Mouse (Mus musculus) adipose tissue, adult 10 weeks (tissue): ENCODE data around the gene Gm26727. TPM values are rescaled to one million over a fixed set of nuclear protein-coding genes. Genes with fewer than 3 reads are reported as not detected.

Experiments
- polyA plus RNA-seq: library from polyadenylated mRNA; stranded (reverse); fragments of 350-450 nt; fragmentation: Illumina TruSeq; extraction: RNeasy Lipid Tissue Mini Kit (QIAGEN cat#74804); gene quantifications from one replicate; pipeline ENCODE4 v1.2.3, GENCODE M21; 2014; ENCODE audit warnings: low read depth, low replicate concordance

Gene Gm26727
- polyA plus RNA-seq, result not detected

DNA sequence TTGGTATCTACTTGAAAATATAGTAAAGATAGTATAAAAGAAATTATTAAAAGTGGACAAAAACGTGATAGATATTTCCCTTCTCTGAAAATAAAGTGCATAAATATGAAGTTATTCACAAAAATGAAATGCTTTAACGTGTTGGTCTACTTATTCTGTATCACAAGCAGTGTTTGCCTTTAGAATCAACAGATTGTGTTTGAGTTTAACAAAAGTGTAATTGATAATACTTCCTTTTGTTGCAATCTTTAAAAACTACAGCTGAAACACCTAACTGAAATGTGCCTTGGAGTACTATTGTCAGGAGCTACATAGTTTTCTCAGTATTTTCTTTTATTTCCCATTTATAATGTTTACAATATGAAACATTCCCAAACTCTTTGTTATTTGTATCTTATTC lies at the start of gene Gm26727:
Gene Gm26727, minus strand, starts transcription at position 101 of the 400 bp plus-strand sequence.

GRCm38 (mm10) chr2:67445780-67446179 lies 12.8 kb upstream of the Gm26727 start, which contains the start of gene Xirp2:
TSS of gene Xirp2 (plus strand) at chr2:67446002.

DNA sequence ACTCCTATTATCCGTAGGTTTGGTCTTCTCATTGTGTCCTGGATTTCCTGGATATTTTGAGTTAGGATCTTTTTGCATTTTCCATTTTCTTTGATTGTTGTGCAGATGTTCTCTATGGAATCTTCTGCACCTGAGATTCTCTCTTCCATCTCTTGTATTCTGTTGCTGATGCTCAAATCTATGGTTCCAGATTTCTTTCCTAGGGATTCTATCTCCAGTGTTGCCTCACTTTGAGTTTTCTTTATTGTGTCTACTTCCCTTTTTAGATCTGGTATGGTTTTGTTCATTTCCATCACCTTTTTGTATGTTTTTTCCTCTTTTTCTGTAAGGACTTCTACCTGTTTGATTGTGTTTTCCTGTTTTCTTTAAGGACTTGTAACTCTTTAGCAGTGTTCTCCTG lies 19.6 kb downstream of the Gm26727 start, which contains the start of gene Gm21830:
Gene Gm21830, plus strand, starts transcription at position 301 of the 400 bp plus-strand sequence.

Other genes with a start within 250 kb of the Gm26727 start
- not detected for gene Gm21830, start 19.5 kb downstream of the Gm26727 start, polyA plus RNA-seq
- not detected for gene Xirp2, start 12.8 kb upstream of the Gm26727 start, polyA plus RNA-seq
- gene B3galt1, start 132.7 kb upstream of the Gm26727 start, polyA plus RNA-seq, result 1.2 TPM